Mouse (Mus musculus) liver, postnatal 0 days (tissue): Measurements from ENCODE around the gene BC048403.

Experiments used
- CTCF ChIP-seq: sonication (generic); IDR thresholded peaks from 2 replicates; pipeline ENCODE4 v1.5.1; 2016; ENCODE audit warnings: antibody characterized with exemption, low read depth
- EP300 ChIP-seq: IDR thresholded peaks from 2 replicates; pipeline ENCODE4 v1.6.1; 2016; ENCODE audit warnings: antibody characterized with exemption, low read depth, mild to moderate bottlenecking

DNA sequence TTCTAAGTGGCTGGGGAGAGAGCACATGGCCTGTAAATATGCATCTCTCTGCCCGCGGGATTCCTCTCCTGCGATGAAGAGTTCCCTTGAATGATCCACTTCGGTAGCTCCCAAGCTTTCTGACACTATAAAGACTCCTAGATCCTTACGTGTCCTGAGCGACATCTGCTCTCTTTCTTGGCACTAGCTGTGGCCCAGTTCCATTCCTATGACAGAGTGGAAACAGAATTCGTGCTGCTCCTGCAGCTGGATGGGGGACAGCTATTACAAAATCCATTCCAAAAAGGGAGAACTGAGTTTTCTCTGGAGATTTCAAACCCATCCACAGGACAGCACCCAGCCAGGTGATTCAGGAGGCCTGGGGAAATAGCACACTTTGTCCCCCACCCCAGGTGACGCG lies 22.4 kb downstream of the BC048403 start:
- TF ChIP-seq CTCF, result no peak
- TF ChIP-seq EP300, result no peak
